Mouse (Mus musculus): ENCODE data around the gene Gm34302. TPM values are rescaled to one million over a fixed set of nuclear protein-coding genes. Genes with fewer than 3 reads are reported as not detected.

The Gm34302 gene
- polyA plus RNA-seq, 1 experiment from 2014 or later = not detected

DNA sequence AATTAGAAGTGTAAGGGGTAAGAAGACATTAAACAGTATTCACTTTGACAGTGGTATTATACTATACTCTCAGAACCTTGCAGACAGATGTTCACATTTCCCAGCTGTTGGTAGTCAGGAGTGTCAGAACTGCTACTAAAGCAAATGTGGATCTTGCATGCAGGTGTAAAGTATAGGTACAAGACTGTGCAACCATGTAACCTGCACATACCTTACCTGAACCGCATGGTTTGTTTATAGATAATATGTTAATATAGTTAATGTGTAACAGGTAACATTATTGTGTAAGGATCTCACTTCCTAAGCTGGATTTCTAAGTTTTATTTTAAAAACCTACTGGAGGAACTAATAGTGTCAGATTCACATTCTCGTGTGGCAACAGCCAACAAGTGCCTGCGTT is 44.8 kb downstream of the Gm34302 start:
- WGBS = 79% methylated on average over 3 of the region's 3 CpGs
- no peak overlapping the region for H3K27ac ChIP-seq

More for the DNA sequence above, 44.8 kb downstream of the Gm34302 start:
- H3K9ac ChIP-seq = no peak overlapping the region
- no peaks in the 10 kb centered on the region for H3K9me3 ChIP-seq
- no peak overlapping the region for H3K4me2 ChIP-seq
- no peak for ATAC-seq (ENCODE audit: borderline replicate concordance, extremely low read depth, low FRiP score, low TSS enrichment)
- no peaks in the 10 kb centered on the region for H3K27me3 ChIP-seq
- H3K4me1 ChIP-seq = no peaks in the 10 kb centered on the region
- H3K36me3 ChIP-seq = no peaks in the 10 kb centered on the region
- no peak overlapping the region for H3K4me3 ChIP-seq

Other genes starting within 250 kb of the Gm34302 start
- gene Mme, start 242.3 kb downstream of the Gm34302 start, polyA plus RNA-seq (2015; fragmentation: Nextera tagmentation; extraction: Ambion mirVana) = 4.0 and 5.7 TPM in 2 replicates